Mouse (Mus musculus) intestine, embryonic 16.5 days (tissue): ENCODE measurements around the gene Cactin. TPM values are rescaled to one million over a fixed set of nuclear protein-coding genes. Genes with fewer than 3 reads are reported as not detected.

ENCODE experiments used
- ATAC-seq: fragments of 200-750 bp; cut with Nextera tagmentation; 2 replicates; pipeline ENCODE4 v1.8.0; 2017; ENCODE audit warnings: moderate TSS enrichment, moderate library complexity
- H3K27ac ChIP-seq: fragments of 300-500 bp; sonication (generic); 2 replicates; pipeline ENCODE4 v1.5.1; 2014; ENCODE audit warnings: mild to moderate bottlenecking, low read length
- H3K27me3 ChIP-seq: fragments of 300-500 bp; sonication (generic); replicated peaks from 2 replicates; pipeline ENCODE4 v1.6.1; 2014; ENCODE audit warnings: low read length, control low read depth, mixed read lengths; ENCODE audit not compliant: control insufficient read depth, insufficient read depth
- H3K36me3 ChIP-seq: fragments of 300-500 bp; sonication (generic); 2 replicates; pipeline ENCODE4 v1.6.1; 2014; ENCODE audit warnings: low read length, control low read depth; ENCODE audit not compliant: control insufficient read depth, insufficient read depth
- H3K4me1 ChIP-seq: fragments of 300-500 bp; sonication (generic); 2 replicates; pipeline ENCODE4 v1.6.1; 2014; ENCODE audit warnings: low read length, control low read depth, mixed read lengths; ENCODE audit not compliant: control insufficient read depth, insufficient read depth
- H3K4me2 ChIP-seq: fragments of 300-500 bp; sonication (generic); 2 replicates; pipeline ENCODE4 v1.6.1; 2014; ENCODE audit warnings: low read depth, low read length, control low read depth
- H3K4me3 ChIP-seq: fragments of 300-500 bp; sonication (generic); 2 replicates; pipeline ENCODE4 v1.5.1; 2014; ENCODE audit warnings: mild to moderate bottlenecking, low read length
- H3K9ac ChIP-seq: fragments of 300-500 bp; sonication (generic); 2 replicates; pipeline ENCODE4 v1.6.1; 2014; ENCODE audit warnings: low read depth, low read length
- H3K9me3 ChIP-seq: fragments of 300-500 bp; sonication (generic); 2 replicates; pipeline ENCODE4 v1.6.1; 2016; ENCODE audit warnings: low read length, control low read depth; ENCODE audit not compliant: control insufficient read depth
- WGBS: fragments of 180-500 bp; shearing (Covaris S2); extraction: QIAGEN DNeasy Blood & Tissue Kit; methylation state at CpG from one replicate; pipeline ENCODE4 v1.1.7; 2014; 5-methylcytosine and 5-hydroxymethylcytosine counted together
- polyA plus RNA-seq: library from polyadenylated mRNA; unstranded; fragments of >200 nt; fragmentation: Nextera tagmentation; extraction: Ambion mirVana; gene quantifications from 2 replicates; pipeline ENCODE4 v1.2.1, GENCODE M21; 2015

Cactin gene
- 28.7 and 29.0 TPM in 2 replicates for polyA plus RNA-seq

- Histone ChIP-seq H3K27ac (peak within 1 kb of the TSS; percentile 94), H3K9me3 (no peaks in the 10 kb centered on the region), H3K4me3 (peak within 1 kb of the TSS; percentile 94), H3K9ac (peak within 1 kb of the TSS; percentile 93), H3K36me3 (peaks cover 31% of the 10 kb centered on the region), H3K27me3 (no peaks in the 10 kb centered on the region), H3K4me2 (peak within 1 kb of the TSS; percentile 82), H3K4me1 (peaks cover 46% of the 10 kb centered on the region)
- ATAC-seq, result peak; percentile 91
- WGBS, result under 1% methylated on average over 68 of the region's 68 CpGs
These were observed at the start of gene Cactin for GRCm38 (mm10) chr10:81320550-81321347. Gene Cactin (plus strand): TSS chr10:81321103.

- H3K4me3 ChIP-seq, result no peak overlapping the region
- H3K9me3 ChIP-seq, result no peaks in the 10 kb centered on the region
- WGBS, result 91% methylated on average over 21 of the region's 21 CpGs
- ATAC-seq, result peak; percentile 12
- H3K36me3 ChIP-seq, result peaks cover 31% of the 10 kb centered on the region
- H3K4me2 ChIP-seq, result no peak overlapping the region
- no peak overlapping the region for H3K9ac ChIP-seq
- H3K27me3 ChIP-seq, result no peaks in the 10 kb centered on the region
- H3K4me1 ChIP-seq, result peaks cover 17% of the 10 kb centered on the region
- no peak overlapping the region for H3K27ac ChIP-seq
These were observed 48.5 kb upstream of the Cactin start for GRCm38 (mm10) chr10:81272356-81272755.

GRCm38 (mm10) chr10:81273842-81274241 is 47.1 kb upstream of the Cactin start:
- peaks cover 12% of the 10 kb centered on the region for H3K4me1 ChIP-seq
- H3K36me3 ChIP-seq, result peaks cover 36% of the 10 kb centered on the region
- ATAC-seq, result no peak
- 93% methylated on average over 19 of the region's 19 CpGs for WGBS
- H3K4me3 ChIP-seq, result no peak overlapping the region
- no peak overlapping the region for H3K9ac ChIP-seq
- no peak overlapping the region for H3K4me2 ChIP-seq
- H3K27ac ChIP-seq, result no peak overlapping the region
- no peaks in the 10 kb centered on the region for H3K27me3 ChIP-seq
- H3K9me3 ChIP-seq, result no peaks in the 10 kb centered on the region

- ATAC-seq, result no peak
- Histone ChIP-seq H3K27ac (no peak overlapping the region), H3K27me3 (no peaks in the 10 kb centered on the region), H3K4me1 (no peaks in the 10 kb centered on the region; the same call in 1 of the 2 replicates), H3K4me3 (no peak overlapping the region), H3K36me3 (peaks cover 28% of the 10 kb centered on the region), H3K4me2 (no peak overlapping the region), H3K9ac (no peak overlapping the region), H3K9me3 (no peaks in the 10 kb centered on the region)
- WGBS, result 80% methylated on average over 22 of the region's 22 CpGs
These were observed 43.2 kb upstream of the Cactin start for GRCm38 (mm10) chr10:81277676-81278075.

GRCm38 (mm10) chr10:81279496-81279895 is 41.4 kb upstream of the Cactin start:
- 42% methylated on average over 10 of the region's 10 CpGs for WGBS
- Histone ChIP-seq H3K4me3 (no peak overlapping the region), H3K36me3 (peaks cover 16% of the 10 kb centered on the region; the same call in 1 of the 2 replicates), H3K9me3 (no peaks in the 10 kb centered on the region), H3K27me3 (peaks cover 5% of the 10 kb centered on the region; the same call in 1 of the 2 replicates), H3K4me2 (no peak overlapping the region), H3K9ac (peak overlapping the region; percentile 44; the same call in 1 of the 2 replicates), H3K27ac (no peak overlapping the region), H3K4me1 (peaks cover 6% of the 10 kb centered on the region)
- no peak for ATAC-seq

- WGBS, result 52% methylated on average over 6 of the region's 6 CpGs
- Histone ChIP-seq H3K27me3 (peaks cover 10% of the 10 kb centered on the region; the same call in 1 of the 2 replicates), H3K9ac (peak overlapping the region; percentile 45), H3K4me2 (peak overlapping the region; percentile 79), H3K9me3 (no peaks in the 10 kb centered on the region), H3K36me3 (peaks cover 11% of the 10 kb centered on the region; the same call in 1 of the 2 replicates), H3K4me1 (peaks cover 14% of the 10 kb centered on the region), H3K27ac (no peak overlapping the region), H3K4me3 (peak overlapping the region; percentile 66)
- no peak for ATAC-seq
These were observed 36.7 kb upstream of the Cactin start for GRCm38 (mm10) chr10:81284189-81284588.

GRCm38 (mm10) chr10:81284719-81285118 is 36.2 kb upstream of the Cactin start:
- Histone ChIP-seq H3K4me1 (peaks cover 14% of the 10 kb centered on the region), H3K4me2 (peak overlapping the region; percentile 79), H3K4me3 (peak overlapping the region; percentile 66), H3K27ac (peak overlapping the region; percentile 85), H3K27me3 (peaks cover 10% of the 10 kb centered on the region; the same call in 1 of the 2 replicates), H3K36me3 (peaks cover 11% of the 10 kb centered on the region; the same call in 1 of the 2 replicates), H3K9ac (peak overlapping the region; percentile 76), H3K9me3 (no peaks in the 10 kb centered on the region)
- peak; percentile 27 for ATAC-seq
- 9% methylated on average over 17 of the region's 17 CpGs for WGBS

GRCm38 (mm10) chr10:81285694-81286450 is 35.0 kb upstream of the Cactin start:
- Histone ChIP-seq H3K27me3 (peaks cover 10% of the 10 kb centered on the region; the same call in 1 of the 2 replicates), H3K4me2 (peak overlapping the region; percentile 79), H3K4me3 (peak overlapping the region; percentile 66), H3K36me3 (peaks cover 4% of the 10 kb centered on the region; the same call in 1 of the 2 replicates), H3K9ac (peak overlapping the region; percentile 76), H3K4me1 (peaks cover 14% of the 10 kb centered on the region), H3K27ac (peak overlapping the region; percentile 85), H3K9me3 (no peaks in the 10 kb centered on the region)
- peak; percentile 63 for ATAC-seq
- 2% methylated on average over 51 of the region's 54 CpGs for WGBS

- Histone ChIP-seq H3K36me3 (no peaks in the 10 kb centered on the region), H3K4me1 (peaks cover 19% of the 10 kb centered on the region), H3K4me3 (peak overlapping the region; percentile 66), H3K27ac (peak overlapping the region; percentile 85), H3K9me3 (no peaks in the 10 kb centered on the region), H3K4me2 (peak overlapping the region; percentile 79), H3K27me3 (peaks cover 10% of the 10 kb centered on the region; the same call in 1 of the 2 replicates), H3K9ac (peak overlapping the region; percentile 76)
- whole genome bisulfite sequencing, result 27% methylated on average over 6 of the region's 6 CpGs
- ATAC-seq, result peak; percentile 32
These were observed 34.3 kb upstream of the Cactin start for GRCm38 (mm10) chr10:81286586-81286985.
